16 mouse cellular contexts compared by ENCODE assay signal in genomic region chr17:14606356-14606989, GRCm38 (mm10).
"Had no signal": no experiment of that assay in that cellular context is flagged by ENCODE, and none has a peak within 500 bp of the region (broad histone marks: within the 10 kb centered on the region; RNA-seq: fewer than 3 reads in every experiment).

No protein-coding gene starts in this region.

- H3K4me1 ChIP-seq: midbrain, embryonic 13.5 days; neural tube, embryonic 13.5 days had no signal

- H3K36me3 ChIP-seq: midbrain, embryonic 13.5 days; neural tube, embryonic 13.5 days had no signal

- H3K4me2 ChIP-seq: liver, embryonic 11.5 days; lung, embryonic 14.5 days; midbrain, embryonic 13.5 days; neural tube, embryonic 13.5 days had no signal

- H3K27ac ChIP-seq: liver, embryonic 14.5 days; macrophage; midbrain, embryonic 13.5 days; neural tube, embryonic 13.5 days had no signal

- H3K4me3 ChIP-seq: midbrain, embryonic 13.5 days; myocyte; neural tube, embryonic 13.5 days had no signal

- ATAC-seq: liver, postnatal 0 days; lung, postnatal 0 days; midbrain, embryonic 13.5 days; midbrain, embryonic 16.5 days had no signal

- H3K9me3 ChIP-seq: midbrain, embryonic 13.5 days; neural tube, embryonic 13.5 days had no signal

- DNase-seq: kidney, adult 18-20 months; kidney, adult 9 months; kidney, postnatal 14 days; kidney, postnatal 4 days; liver, postnatal 0 days; lung, embryonic 14.5 days; thymus, adult 18-20 months; thymus, postnatal 36 days had no signal

- H3K27me3 ChIP-seq: midbrain, embryonic 13.5 days; neural tube, embryonic 13.5 days had no signal

- H3K9ac ChIP-seq: liver, embryonic 14.5 days; liver, postnatal 0 days; lung, embryonic 14.5 days; midbrain, embryonic 13.5 days; neural tube, embryonic 13.5 days had no signal
